Mouse (Mus musculus) lung, postnatal 36 days (tissue): ENCODE data around the gene Nt5c.
"Not testable (repeated sequence)": the region's sequence is repeated elsewhere in the genome, so short reads cannot be mapped to it uniquely, and the experiment has no call there.

Experiments used
- DNase-seq: peaks from one replicate; pipeline ENCODE4 v3.0.0; 2022; ENCODE audit warnings: mixed read lengths

The Nt5c gene

DNA sequence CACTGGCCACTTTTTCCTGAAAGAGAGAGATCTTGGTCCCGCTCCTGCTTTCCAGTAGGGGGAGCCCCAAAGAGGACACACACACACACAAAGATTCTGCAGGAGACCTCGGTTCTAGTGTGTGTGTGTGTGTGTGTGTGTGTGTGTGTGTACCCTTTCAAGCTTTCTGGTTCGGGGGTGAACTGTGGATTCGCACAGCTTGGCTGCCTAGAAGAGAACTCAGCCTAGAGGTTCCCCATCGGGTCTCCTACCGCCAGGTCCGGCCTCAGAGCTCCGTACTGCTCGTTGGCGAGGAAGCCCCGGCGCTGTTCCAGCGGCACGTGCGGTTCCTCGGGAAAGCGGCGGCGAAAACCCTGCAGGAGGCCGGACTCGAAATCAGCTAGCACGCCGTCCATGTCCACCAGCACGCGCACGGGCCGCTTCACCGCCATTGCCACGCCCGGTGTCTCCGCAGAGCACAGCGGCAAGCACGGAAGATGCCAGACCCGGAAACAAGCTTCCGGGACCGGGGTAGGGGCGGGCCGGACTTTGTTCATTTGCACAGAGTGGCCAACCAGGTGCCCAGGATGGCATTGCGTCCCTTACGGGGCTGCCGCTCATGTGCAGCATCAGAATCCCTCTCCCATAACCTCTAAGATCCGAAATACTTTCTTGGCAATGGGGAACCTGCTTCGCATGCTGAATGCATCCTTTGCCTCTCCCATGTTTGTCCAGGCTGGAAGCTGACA, at the start of gene Nt5c:
Nt5c (minus strand) TSS at position 507 of the 728 bp plus-strand sequence.
- peak; percentile 91 for DNase-seq

DNA sequence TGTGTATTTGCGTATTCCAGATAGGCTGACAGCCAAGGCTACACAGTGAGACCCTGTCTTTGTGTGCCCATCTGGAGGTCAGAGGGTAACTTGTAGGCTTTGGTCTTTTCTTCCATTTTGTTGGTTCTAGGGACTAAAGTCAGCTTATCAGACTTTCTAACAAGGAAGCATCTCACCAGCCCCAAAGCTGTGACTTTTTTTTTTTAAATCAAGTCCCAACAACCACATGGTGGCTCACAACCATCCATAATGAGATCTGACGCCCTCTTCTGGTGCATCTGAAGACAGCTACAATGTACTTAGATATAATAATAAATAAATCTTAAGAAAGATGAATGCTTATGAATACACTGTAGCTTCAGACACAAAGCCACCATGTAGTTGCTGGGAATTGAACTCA, 46.4 kb upstream of the Nt5c start:
- peak; percentile 33 for DNase-seq

DNA sequence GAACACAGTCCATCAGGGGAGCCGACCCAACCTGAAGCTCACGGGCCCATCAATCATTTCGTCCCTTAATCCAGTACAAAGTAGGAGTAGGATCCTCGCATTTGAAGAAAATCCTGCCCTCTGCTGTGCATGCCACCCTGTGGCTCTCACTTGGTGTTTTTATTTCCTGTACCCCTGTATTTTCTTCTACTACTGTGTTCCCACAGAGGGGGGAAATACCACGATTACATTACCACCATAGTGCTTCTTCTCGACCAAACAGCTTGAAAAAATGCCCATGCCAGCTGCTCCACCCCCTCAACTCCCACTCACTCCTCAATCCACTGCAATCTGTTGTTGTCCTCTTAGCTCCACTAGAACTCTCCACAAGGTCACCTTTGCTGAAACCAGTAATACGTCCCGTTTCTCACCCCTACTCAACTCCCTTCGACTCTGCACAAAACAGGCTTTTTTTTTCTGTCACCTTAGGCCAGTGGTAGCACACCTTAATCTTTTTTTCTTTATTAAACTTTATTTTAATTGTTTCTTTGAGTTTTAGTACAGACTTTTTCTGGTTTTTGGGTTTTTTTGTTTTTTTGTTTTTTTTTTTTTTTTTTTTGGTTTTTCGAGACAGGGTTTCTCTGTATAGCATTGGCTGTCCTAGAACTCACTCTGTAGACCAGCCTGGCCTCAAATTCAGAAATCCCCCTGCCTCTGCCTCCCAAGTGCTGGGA, 45.4 kb upstream of the Nt5c start:
- no peak for DNase-seq

DNA sequence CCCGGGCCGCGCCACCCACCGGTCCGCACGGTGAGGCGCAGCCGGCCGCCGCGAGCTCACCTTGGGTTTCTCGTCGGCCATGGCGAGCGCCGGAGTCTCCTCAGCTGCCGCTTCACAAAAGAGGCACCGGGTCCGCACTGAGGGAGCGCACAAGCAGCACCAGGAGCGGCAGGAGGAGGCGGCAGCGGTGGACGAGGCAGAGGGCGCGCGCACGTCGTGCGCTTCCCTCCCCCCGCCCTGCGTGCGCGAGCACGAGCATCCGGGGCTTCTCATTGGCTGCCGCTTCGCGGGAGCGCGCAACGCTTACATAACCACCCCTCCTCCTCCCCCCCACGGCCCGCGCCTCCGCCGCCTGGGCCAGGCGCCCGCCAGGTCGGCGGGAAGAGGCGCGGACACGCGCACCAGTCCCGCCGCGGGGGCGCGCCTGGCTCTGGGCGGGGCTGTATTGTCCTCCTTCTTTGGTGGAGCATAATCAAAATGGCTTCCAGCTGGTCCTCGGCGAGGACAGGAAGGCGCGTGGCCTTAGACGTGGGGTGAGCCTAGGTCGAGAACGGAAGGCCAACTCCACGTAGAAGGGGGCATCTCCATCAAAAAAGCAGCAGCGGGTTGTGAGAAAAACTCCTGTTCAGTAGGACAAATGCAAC, 44.5 kb upstream of the Nt5c start, which contains the start of gene Sumo2:
Sumo2 (minus strand) TSS at position 239 of the 644 bp plus-strand sequence.
- peak; percentile 98 for DNase-seq

DNA sequence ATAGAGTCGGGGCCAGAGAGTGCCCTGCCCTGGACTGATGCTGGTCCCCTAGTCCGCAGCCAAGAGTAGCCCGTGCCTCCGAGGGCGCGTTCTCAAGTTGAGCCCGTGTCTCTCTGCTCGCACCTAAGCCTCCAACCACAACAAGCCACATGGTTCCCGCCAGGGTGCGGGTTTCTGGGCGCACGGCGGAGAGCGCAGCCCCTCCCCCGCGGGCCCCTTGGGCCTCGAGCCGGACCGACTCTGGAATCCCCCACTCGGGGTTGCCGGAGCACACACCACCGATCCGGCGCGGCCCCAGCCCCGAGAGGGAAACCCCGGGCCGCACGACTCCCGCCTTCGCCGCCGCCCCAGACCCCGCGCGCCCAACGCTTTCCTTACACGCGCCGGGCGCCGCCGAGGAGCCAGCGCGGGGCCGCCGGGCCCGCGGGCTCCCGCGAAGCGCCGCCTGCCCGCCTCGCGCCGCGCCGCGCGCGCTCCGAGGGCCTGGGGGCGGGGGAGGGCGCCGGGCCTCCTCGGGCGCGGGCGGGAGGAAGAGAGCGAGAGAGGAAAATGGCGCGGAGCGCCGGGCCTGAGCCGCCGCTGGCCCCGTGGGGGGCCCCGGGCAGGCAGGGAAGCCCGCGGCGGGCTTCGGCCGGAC, 43.9 kb upstream of the Nt5c start:
- DNase-seq: peak; percentile 53

DNA sequence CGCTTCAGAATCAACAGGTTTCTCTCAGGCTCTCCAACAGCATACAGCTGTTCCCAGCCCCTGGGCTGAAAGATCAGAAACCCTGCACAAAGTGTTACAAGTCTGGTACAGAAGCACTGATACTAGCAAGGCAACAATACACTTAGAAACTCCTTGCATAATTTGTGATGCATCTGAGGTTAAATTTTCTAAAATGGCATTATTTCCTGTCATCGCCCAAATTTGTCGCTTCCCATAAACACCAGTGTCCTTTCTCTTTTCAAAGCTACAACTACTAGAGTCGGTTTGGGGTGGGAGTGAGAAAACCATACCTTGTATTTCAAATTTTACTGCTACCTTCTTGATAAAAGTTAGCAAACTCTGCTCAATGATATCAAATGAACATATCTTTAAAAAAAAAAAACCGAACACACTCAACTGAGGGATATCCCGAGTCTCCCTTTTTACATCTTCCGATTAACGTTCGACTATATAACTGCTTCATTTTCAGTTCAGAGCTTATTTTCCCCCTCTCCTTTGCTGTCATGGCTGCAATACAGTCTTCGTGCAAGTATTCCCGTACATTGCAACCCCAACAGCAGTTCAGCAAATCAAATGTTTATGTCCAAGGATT, 43.2 kb upstream of the Nt5c start:
- DNase-seq: no peak

DNA sequence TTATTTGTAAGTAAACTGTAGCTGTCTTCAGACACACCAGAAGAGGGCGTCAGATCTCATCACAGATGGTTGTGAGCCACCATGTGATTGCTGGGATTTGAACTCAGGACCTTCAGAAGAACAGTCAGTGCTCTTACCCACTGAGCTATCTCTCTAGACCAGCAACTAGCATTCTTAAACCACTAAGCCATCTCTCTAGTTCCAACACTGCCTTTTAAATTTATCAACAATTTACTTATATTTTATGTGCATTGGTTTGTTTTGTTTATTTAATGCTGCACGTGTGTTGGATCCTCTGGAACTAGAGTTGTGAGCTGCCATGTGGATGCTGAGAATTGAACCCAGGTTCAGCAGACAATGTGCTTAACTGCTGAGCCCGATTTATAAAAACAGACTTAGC, 34.8 kb upstream of the Nt5c start:
- DNase-seq: not testable (repeated sequence)

DNA sequence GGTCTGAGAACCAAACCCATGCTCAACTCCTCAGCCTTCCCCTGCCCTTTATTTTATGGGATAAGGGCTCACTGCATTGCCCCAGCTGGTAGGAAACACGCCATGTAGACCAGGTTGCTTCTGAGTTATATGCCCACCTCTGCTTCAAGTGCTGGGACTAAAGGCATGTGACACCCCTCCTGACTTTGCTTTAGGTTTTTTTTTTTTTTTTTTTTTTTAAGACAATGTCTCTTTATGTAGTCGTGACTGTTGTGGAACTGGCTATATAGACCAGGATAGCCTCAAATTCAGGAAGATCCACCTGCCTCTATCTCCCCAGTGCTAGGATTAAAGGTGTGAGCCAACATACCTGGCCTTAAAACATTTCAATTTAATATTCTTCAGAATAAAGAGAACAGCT, 31.0 kb upstream of the Nt5c start:
- DNase-seq: no peak

DNA sequence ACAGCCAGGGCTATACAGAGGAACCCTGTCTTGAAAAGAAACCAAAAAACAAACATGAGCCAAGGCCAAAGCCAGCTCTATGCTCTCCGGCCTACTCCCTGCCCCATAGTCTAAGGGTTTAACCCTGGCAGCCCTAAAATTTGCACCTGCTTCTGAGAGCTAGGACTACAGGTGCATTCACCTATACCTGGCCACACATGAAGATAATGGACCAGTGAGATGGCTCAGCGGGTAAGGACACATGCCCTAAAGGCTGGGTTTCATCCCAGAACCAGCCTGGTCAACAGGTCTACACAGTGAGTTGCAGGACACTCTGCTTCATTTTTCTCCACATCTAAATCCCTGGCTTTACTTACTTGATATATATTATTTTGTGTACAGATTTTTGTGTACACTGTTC, 30.6 kb upstream of the Nt5c start:
- DNase-seq: no peak

DNA sequence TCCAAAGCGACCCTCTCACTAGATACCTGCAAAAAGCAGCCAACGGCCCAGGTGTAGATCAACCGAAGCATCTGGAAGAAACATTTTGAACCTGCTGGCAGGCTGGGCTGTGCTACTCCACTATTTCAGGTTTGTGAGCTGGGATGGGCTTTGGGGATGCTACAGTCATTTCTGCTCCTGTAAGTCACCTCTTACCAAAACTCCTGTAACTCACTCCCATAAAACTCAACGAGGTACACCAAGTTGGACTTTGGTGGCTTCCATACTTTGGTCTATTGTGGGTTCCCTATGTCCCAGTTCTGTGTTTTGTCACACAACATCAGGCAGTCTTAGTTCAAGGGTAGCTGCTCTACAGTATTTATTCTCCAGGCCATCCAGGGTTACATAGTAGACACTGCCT, 29.4 kb upstream of the Nt5c start:
- no peak for DNase-seq

DNA sequence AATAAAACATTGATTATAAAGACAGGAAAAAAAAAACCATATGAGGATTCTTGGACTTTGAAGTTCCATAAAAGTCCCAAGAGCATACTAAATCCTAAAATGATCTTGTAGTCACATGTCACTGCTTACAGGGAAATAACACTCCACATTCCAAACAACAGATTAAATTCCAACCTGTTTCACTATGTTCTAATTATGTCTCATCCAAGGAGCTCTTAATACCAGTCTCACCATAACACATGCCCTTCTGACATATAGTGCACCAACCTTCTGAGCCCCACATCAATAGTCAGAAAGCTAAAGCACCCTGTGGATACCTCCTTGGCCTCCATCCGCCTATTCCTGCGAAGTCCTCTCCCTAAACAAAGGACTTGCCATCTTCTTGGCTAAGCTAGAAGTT, 28.6 kb upstream of the Nt5c start:
- no peak for DNase-seq

DNA sequence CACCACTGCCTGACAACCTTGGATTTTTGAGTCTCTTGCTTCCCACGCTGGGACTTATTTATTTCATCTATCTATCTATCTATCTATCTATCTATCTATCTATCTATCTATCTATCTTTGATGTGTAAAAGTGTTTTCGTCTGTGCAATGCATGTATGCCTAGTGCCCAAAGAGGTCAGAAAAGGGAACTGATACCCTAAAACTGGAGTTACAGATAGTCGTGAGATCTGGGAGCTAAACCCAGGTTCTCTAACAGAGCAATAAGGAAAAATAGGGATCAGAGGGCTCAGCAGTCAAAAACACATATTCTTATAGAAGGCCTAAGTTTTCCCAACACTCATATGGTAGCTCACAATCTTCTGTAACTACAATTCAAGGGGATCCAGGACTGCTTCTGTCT, 27.9 kb upstream of the Nt5c start:
- no peak for DNase-seq

DNA sequence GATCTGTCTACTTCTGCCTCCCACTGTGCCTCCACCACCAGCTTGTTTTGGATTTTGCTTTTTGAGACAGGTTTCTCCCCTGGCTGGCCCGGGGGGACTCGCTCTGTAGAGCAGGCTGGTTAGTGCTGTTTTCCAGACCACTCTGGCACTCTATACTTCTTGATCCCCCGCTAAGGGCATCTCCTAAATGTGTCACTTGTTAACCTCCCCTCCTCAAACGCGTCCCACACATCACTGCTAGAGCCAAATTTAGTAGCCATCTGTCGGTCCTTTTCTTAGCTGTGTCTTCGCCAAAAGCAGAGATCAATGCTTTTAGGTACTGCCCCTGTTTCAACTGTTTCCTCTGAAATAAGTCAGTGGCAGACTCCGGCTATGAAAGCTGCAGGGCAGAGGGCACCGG, 27.0 kb upstream of the Nt5c start:
- no peak for DNase-seq

DNA sequence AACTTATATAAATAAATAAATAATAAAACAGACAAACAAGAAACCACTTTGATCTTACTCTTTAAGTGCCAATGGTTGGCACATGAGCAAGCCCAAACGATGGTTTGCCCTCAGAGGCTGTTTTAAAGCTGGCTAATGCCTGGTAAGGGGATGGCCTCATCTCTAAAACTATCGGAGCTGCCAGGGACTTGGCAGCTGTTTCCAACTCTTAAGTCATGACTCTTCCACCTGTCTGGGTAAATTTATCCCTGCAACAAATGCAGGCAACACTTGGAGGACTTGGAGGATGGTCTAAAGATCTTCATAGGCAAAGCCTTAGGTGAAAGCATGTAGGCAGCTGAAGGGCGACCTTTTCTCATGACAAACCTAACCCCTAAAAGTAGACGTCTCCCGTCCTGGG, 25.3 kb upstream of the Nt5c start:
- DNase-seq: no peak

DNA sequence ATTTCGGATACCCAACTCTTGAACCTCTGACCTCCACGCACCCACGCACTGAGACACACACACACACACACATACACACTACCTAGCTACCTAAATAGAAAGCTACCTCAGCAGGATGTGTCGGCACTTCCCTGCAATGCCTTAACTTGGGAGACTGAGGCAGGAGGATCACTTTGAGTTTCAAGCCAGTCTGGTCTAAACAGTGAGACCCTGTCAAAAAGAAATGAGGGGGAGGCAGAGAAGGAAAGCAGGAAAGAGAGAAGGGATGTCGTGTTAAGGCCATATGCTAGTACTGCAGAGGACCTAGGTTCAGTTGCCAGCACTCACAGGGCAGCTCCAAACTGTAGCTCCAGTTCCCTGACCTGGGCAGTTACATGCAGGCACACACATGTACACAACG, 23.4 kb upstream of the Nt5c start:
- no peak for DNase-seq

DNA sequence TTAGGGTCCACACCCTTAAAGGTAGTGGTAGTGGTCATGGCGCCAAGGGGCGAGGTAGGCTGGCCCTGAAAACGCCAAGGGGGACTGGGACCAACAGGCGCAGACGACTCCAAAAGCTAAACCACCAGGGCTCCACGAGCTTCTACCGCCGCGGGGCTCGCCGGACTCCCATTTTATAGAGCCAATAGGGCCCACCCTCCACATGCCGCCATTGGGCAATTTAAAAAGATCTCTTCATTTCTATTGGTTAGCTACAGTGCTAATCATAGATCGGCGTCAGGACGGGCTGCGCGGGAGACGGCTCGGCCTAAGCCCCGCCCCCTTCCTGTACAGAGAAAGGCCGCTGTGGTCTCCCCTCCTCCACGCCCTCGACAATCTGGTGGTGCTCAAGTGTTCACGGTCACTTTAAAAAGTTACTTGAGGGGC, 22.6 kb upstream of the Nt5c start, which contains the start of gene Jpt1:
Jpt1 (minus strand) TSS at position 150 of the 426 bp plus-strand sequence.
- DNase-seq: peak; percentile 98

DNA sequence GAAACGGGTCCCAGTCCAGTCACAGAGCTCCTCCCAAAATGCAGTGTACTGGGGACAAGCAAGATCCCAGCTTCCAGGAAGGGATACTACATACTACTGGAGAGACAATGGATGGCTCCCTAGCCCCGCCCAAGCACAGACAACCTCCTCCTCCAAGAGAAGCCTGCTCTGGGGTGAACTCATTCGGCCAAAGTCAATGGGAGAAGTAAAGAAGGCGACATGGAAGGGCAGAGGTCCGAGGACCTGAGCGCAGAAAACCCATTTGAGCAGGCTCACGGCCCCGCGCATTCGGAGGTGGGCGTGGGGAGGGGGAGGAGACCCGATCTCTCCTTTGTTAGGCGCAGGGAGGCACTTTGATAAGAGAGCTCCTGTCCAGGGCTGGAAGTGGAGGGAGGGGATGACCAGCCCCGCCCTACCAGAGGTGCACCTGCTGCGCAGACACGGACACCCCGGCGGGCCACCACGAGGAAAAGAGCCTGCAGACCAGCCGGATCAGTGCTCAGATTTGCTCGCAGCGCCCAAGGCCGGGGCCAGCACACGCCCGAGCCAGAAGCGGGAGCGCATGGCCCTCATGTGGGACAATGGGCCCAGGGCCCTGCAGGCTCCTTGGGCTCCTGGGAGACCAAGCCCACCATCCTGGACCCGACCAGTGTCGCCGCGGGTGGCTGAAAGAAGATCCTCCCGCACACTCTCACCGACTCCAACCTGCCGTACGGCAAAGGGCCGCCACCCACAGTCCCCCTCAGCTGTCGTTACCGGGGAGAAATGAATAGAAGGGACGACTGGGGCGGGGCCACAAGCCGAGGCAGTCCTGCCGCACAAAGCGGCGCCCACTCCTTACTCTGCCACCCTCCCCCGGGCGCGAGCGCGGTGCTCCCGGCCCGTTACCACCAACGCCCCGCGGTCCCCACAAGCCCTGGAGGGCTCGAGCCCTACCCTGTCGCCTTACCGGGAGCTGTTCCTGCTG, 21.9 kb upstream of the Nt5c start:
- DNase-seq: peak; percentile 60

DNA sequence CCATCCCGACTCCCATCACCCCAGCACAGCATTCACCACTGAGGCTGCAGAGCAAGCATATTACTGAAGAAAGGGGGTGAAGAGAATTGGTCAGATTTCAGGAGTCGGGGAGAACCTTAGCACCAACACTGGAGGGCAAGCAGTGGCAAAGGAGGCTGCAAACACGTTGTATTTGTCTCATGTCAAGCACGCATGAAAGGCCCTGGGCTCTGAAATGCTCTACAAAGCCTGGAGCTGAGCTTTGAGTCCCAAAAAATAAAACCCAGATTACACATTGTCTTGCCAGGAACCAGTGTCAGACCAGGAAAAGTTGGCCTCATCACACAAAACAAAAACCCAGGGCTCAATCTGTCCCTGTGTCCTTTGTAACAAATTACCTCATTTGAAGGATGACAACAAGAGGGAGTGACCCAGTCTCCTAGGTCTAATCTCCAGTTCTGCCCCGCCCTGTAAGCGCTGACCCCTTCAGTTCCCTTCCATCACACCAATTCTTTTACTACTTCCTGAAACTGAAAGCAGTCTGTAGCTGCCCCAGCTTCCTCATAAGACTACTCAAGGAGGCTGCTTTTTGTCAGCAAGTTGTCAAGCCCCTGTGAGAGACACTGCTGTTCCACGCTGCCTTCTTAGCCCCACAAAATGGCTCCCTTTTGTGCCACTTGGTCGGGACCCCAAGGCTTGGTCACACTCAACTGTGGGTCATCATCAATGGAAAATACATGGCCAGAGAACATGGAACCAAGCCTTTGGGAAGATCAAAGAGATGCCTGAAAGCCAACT, 20.9 kb upstream of the Nt5c start:
- DNase-seq: peak; percentile 76

DNA sequence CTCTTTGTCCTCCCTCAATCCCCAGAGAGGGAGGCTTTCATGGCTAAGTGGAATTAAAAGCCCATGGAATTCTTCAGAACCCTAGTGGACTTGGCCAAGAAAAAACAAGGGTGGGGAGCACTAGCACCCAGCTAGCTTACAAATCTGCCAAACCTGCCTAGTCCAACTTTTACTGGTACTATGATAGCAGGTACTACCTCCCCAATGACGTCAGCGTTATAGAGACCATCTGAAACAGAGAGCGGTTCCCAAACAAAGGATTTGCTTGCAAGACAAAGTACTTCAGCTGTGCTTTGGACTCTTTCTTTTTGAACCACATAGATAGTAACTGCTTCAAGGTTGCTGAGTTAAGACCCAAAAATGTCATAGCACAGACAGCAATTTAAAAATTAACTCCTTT, 20.3 kb upstream of the Nt5c start:
- no peak for DNase-seq

DNA sequence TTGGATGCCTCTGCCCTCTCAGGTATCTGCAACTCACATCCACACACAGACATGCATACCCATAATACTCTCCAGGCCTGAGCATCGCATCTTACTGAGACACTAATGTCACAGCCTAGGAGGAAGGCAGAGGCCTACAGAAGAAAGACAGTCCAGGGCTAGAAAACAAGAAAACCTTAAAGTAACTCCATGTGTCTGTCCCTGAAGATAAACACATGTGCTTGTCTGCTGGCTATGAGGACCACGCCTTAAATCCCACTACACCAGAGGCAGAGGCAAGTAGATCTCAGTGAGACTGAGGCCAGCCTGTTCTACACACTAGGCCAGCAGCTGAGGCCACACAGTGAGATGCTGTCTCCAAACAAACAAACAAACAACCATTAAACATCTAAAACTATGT, 19.5 kb upstream of the Nt5c start:
- no peak for DNase-seq

DNA sequence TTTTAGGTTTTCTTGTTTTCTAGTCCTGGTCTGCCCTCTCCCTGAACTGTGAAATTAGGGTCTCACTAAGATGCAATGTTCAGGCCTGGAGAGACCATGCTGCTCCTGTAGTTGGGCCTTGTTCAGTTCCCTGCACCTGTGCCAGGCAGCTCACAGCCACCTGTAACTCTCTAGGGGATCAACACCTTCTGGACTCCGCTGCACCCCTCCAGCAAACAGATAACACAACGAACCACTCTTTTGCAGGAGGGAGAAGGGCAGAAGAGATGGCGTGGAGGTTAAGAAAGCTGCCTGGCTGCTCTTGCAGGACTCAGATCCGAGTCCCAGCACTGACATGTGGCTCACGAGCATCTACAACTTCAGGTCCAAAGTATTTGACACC, 18.8 kb upstream of the Nt5c start:
- DNase-seq: no peak
